Mouse (Mus musculus): ENCODE data around the gene Pak6. TPM values are rescaled to one million over a fixed set of nuclear protein-coding genes. Genes with fewer than 3 reads are reported as not detected.

Pak6 gene
- total and polyA plus RNA-seq, 3 experiments = 0.05 to 0.73 (median 0.42) TPM

DNA sequence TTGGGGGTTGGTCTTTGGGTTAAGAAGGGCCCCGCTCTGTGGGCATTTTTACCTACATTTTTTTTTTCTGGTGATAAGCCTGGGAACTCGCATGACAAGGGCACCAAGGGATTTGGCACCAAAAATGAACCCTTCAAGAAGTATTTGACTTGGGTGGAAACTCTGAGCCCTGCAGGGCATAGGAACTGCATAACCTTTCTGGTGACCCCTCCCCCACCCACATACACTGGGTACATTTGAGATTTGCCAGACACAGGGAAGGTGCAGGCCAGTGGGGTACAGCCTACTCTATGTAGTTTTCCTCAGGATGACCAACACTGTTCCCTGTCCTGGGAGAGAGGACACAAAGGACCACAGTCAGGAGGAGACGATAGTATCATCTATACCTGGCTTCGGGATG is 2.5 kb downstream of the Pak6 start:
- Histone ChIP-seq H3K9me3 (replicated peaks; ENCODE audit: low read length) (no peaks in the 10 kb centered on the region), H3K4me3 (replicated peaks in 1 of 3; ENCODE audit: low read depth in 2 of 3, low read length in 2 of 3, poor library complexity in 1 of 3) (no peak overlapping the region), H3K4me2 (ENCODE audit: insufficient read depth, low read depth, poor library complexity, severe bottlenecking) (no peak overlapping the region), H3K9ac (ENCODE audit: insufficient read depth, low read depth) (no peak overlapping the region), H3K27ac (ENCODE audit: insufficient read depth, low read depth) (no peak overlapping the region), H3K36me3 (replicated peaks in 1 of 2; ENCODE audit: control insufficient read depth in 1 of 2, insufficient read depth in 1 of 2, low read length in 1 of 2) (no peaks in the 10 kb centered on the region), H3K4me1 (ENCODE audit: control insufficient read depth in 1 of 2, insufficient read depth in 2 of 2) (peaks cover 24 to 52% of the 10 kb centered on the region in 2 experiments), H3K79me2 (replicated peaks; ENCODE audit: control insufficient read depth, extremely low read depth, insufficient read depth, poor library complexity, severe bottlenecking) (no peaks in the 10 kb centered on the region), H3K27me3 (replicated peaks) (peaks cover 7% of the 10 kb centered on the region)
- dilution Hi-C loops (cut with MboI; ENCODE audit: extremely low pct_ligation_motif_present, extremely low pct_unique_long_range_greater_than_20kb, low sequenced_read_pairs) = no loop called here
- DNase-seq (ENCODE audit: extremely low read depth) = no peak
- in situ Hi-C loops (cut with MboI; ENCODE audit: low pct_ligation_motif_present, low pct_unique_long_range_greater_than_20kb, low sequenced_read_pairs) = no loop called here
- TF ChIP-seq UBTF (IDR thresholded peaks at IDR 0.05; ENCODE audit: low read depth, low read length) (no peak), ETS1 (conservative IDR thresholded peaks at IDR 0.05; ENCODE audit: low read depth, low read length) (no peak), TBP (conservative IDR thresholded peaks at IDR 0.05; ENCODE audit: low read depth, low read length) (no peak), E2F4 (IDR thresholded peaks at IDR 0.05; ENCODE audit: insufficient replicate concordance, low read depth, low read length) (no peak), SMC3 (IDR thresholded peaks at IDR 0.05; ENCODE audit: low read depth, low read length) (no peak), ZMIZ1 (IDR thresholded peaks at IDR 0.05; ENCODE audit: low read depth, low read length) (no peak), JUN (IDR thresholded peaks at IDR 0.05; ENCODE audit: insufficient read depth, low read depth, low read length) (no peak), MXI1 (IDR thresholded peaks at IDR 0.05; ENCODE audit: low read depth, low read length) (no peak)

DNA sequence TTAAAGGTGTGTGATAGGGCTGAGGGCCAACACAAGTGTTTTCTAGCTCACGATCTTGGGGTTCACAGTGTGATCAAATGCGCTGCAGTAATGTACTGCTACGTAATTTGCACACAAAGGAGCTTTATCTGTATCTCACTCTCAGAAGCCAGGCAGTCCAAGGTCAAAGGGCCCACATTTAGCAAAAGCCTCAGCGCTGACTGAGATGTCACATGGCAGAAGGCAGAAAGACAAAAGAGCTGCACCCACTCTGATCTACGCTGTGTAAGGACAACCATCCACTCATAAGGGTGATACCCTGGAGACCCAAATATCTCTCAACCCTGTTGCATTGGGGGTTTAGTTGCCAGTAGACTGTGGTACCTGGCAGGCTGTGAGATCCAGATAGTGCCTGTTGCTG is 4.1 kb downstream of the Pak6 start:
- dilution Hi-C loops (cut with MboI; ENCODE audit: extremely low pct_ligation_motif_present, extremely low pct_unique_long_range_greater_than_20kb, low sequenced_read_pairs) = no loop called here
- H3K79me2 ChIP-seq (replicated peaks; ENCODE audit: control insufficient read depth, extremely low read depth, insufficient read depth, poor library complexity, severe bottlenecking) = no peaks in the 10 kb centered on the region
- no peak for DNase-seq (ENCODE audit: extremely low read depth)
- in situ Hi-C loops (cut with MboI; ENCODE audit: low pct_ligation_motif_present, low pct_unique_long_range_greater_than_20kb, low sequenced_read_pairs) = no loop called here
- H3K27ac ChIP-seq (ENCODE audit: insufficient read depth, low read depth) = no peak overlapping the region
- no peaks in the 10 kb centered on the region for H3K36me3 ChIP-seq (replicated peaks in 1 of 2; ENCODE audit: control insufficient read depth in 1 of 2, insufficient read depth in 1 of 2, low read length in 1 of 2)
- H3K9me3 ChIP-seq (replicated peaks; ENCODE audit: low read length) = no peaks in the 10 kb centered on the region
- peaks cover 24 to 52% of the 10 kb centered on the region in 2 experiments for H3K4me1 ChIP-seq (ENCODE audit: control insufficient read depth in 1 of 2, insufficient read depth in 2 of 2)
- H3K9ac ChIP-seq (ENCODE audit: insufficient read depth, low read depth) = no peak overlapping the region
- H3K4me2 ChIP-seq (ENCODE audit: insufficient read depth, low read depth, poor library complexity, severe bottlenecking) = no peak overlapping the region
- no peak for TF ChIP-seq SMC3 (IDR thresholded peaks at IDR 0.05; ENCODE audit: low read depth, low read length)
- no peak for TF ChIP-seq ELF1 (IDR thresholded peaks at IDR 0.05; ENCODE audit: low read depth, low read length)
- no peak for TF ChIP-seq USF2 (conservative IDR thresholded peaks at IDR 0.05; ENCODE audit: low read depth, low read length)
- no peak for TF ChIP-seq USF1 (IDR thresholded peaks at IDR 0.05; ENCODE audit: low read depth, low read length)
- no peak for TF ChIP-seq ETS1 (conservative IDR thresholded peaks at IDR 0.05; ENCODE audit: low read depth, low read length)
- no peak for TF ChIP-seq RAD21 (IDR thresholded peaks at IDR 0.05; ENCODE audit: low read depth, low read length)
- no peak for TF ChIP-seq NRF1 (IDR thresholded peaks at IDR 0.05; ENCODE audit: low read depth, low read length)
- no peak for TF ChIP-seq BHLHE40 (IDR thresholded peaks at IDR 0.05; ENCODE audit: low read depth, low read length)
- no peak for TF ChIP-seq SIN3A (IDR thresholded peaks at IDR 0.05; ENCODE audit: low read length)
- no peak overlapping the region for H3K4me3 ChIP-seq (replicated peaks in 1 of 3; ENCODE audit: low read depth in 2 of 3, low read length in 2 of 3, poor library complexity in 1 of 3)
- H3K27me3 ChIP-seq (replicated peaks) = peaks cover 7% of the 10 kb centered on the region
